Mouse (Mus musculus): Measurements from ENCODE around the gene Ephb1.

Ephb1 gene

GRCm38 (mm10) chr9:102192724-102193685 lies 161.5 kb downstream of the Ephb1 start:
- TF ChIP-seq GATA4 (IDR thresholded peaks at IDR 0.05; ENCODE audit: insufficient replicate concordance, low read length): no peak

- no peak for TF ChIP-seq GATA4 (IDR thresholded peaks at IDR 0.05; ENCODE audit: insufficient replicate concordance, low read length)
These were observed 164.4 kb downstream of the Ephb1 start for GRCm38 (mm10) chr9:102190058-102190457.

- no peak for TF ChIP-seq GATA4 (IDR thresholded peaks at IDR 0.05; ENCODE audit: insufficient replicate concordance, low read length)
These were observed 165.1 kb downstream of the Ephb1 start for GRCm38 (mm10) chr9:102189406-102189805.

- peak; percentile 89; the same call in 1 of the 2 replicates for TF ChIP-seq GATA4 (IDR thresholded peaks at IDR 0.05; ENCODE audit: insufficient replicate concordance, low read length)
These were observed 170.7 kb downstream of the Ephb1 start for GRCm38 (mm10) chr9:102183663-102184274.

GRCm38 (mm10) chr9:102181810-102182490 lies 172.5 kb downstream of the Ephb1 start:
- no peak for TF ChIP-seq GATA4 (IDR thresholded peaks at IDR 0.05; ENCODE audit: insufficient replicate concordance, low read length)

- no peak for TF ChIP-seq GATA4 (IDR thresholded peaks at IDR 0.05; ENCODE audit: insufficient replicate concordance, low read length)
These were observed 173.2 kb downstream of the Ephb1 start for GRCm38 (mm10) chr9:102181276-102181675.

- no peak for TF ChIP-seq GATA4 (IDR thresholded peaks at IDR 0.05; ENCODE audit: insufficient replicate concordance, low read length)
These were observed 174.0 kb downstream of the Ephb1 start for GRCm38 (mm10) chr9:102180486-102180885.

GRCm38 (mm10) chr9:102180070-102180469 lies 174.4 kb downstream of the Ephb1 start:
- TF ChIP-seq GATA4 (IDR thresholded peaks at IDR 0.05; ENCODE audit: insufficient replicate concordance, low read length): no peak

- TF ChIP-seq GATA4 (IDR thresholded peaks at IDR 0.05; ENCODE audit: insufficient replicate concordance, low read length): no peak
These were observed 184.8 kb downstream of the Ephb1 start for GRCm38 (mm10) chr9:102169706-102170105.

GRCm38 (mm10) chr9:102155876-102156275 lies 198.6 kb downstream of the Ephb1 start:
- no peak for TF ChIP-seq GATA4 (IDR thresholded peaks at IDR 0.05; ENCODE audit: insufficient replicate concordance, low read length)

- no peak for TF ChIP-seq GATA4 (IDR thresholded peaks at IDR 0.05; ENCODE audit: insufficient replicate concordance, low read length)
These were observed 215.3 kb downstream of the Ephb1 start for GRCm38 (mm10) chr9:102139181-102139580.

- TF ChIP-seq GATA4 (IDR thresholded peaks at IDR 0.05; ENCODE audit: insufficient replicate concordance, low read length): no peak
These were observed 215.8 kb downstream of the Ephb1 start for GRCm38 (mm10) chr9:102138671-102139070.

- no peak for TF ChIP-seq GATA4 (IDR thresholded peaks at IDR 0.05; ENCODE audit: insufficient replicate concordance, low read length)
These were observed 216.3 kb downstream of the Ephb1 start for GRCm38 (mm10) chr9:102138187-102138586.

GRCm38 (mm10) chr9:102130506-102130905 lies 224.0 kb downstream of the Ephb1 start:
- no peak for TF ChIP-seq GATA4 (IDR thresholded peaks at IDR 0.05; ENCODE audit: insufficient replicate concordance, low read length)

- no peak for TF ChIP-seq GATA4 (IDR thresholded peaks at IDR 0.05; ENCODE audit: insufficient replicate concordance, low read length)
These were observed 228.0 kb downstream of the Ephb1 start for GRCm38 (mm10) chr9:102126510-102126909.
